Mouse (Mus musculus): Measurements from ENCODE around the gene Plekhh2. TPM values are rescaled to one million over a fixed set of nuclear protein-coding genes. Genes with fewer than 3 reads are reported as not detected.

The Plekhh2 gene
- total and polyA plus RNA-seq, 3 experiments: 0.04 TPM; not detected in 2

DNA sequence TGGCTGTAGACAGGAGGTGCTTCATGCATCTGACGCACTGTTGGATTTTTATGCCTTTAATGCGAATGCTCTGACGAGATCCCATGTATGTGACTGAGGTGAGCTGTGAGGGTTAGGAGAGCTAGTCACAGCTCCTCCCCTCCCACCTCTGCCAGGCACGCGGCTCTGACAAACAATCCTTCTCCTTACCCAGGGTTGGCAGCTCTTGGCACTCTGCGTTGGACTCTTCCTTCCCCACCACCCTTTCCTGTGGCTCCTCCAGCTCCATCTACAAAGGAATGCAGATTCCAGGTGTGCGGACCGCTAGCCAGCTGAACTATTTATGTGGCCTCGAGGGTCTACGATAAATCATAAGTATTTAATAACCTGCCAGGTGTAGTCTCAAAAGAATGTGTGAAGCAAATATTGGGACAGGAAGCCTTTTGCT, 84.3 kb downstream of the Plekhh2 start:
- Histone ChIP-seq H3K79me2 (ENCODE audit: control insufficient read depth, insufficient read depth, low read length, poor library complexity) (no peaks in the 10 kb centered on the region), H3K27ac (ENCODE audit: control insufficient read depth, low read depth, low read length) (no peak overlapping the region), H3K9ac (ENCODE audit: control insufficient read depth, low read depth, low read length, poor library complexity, severe bottlenecking) (no peak overlapping the region), H3K9me3 (replicated peaks; ENCODE audit: insufficient read depth, low read length) (no peaks in the 10 kb centered on the region), H3K36me3 (ENCODE audit: control insufficient read depth in 1 of 2, insufficient read depth in 2 of 2, low read length in 2 of 2) (no peaks in the 10 kb centered on the region), H3K4me1 (ENCODE audit: control insufficient read depth in 1 of 2, insufficient read depth in 2 of 2, low read length in 2 of 2) (no peaks in the 10 kb centered on the region), H3K27me3 (ENCODE audit: control insufficient read depth in 1 of 2, insufficient read depth in 2 of 2, low read length in 2 of 2) (no peaks in the 10 kb centered on the region; a peak in 3 of 4 replicates), H3K4me3 (ENCODE audit: control insufficient read depth in 1 of 2, insufficient read depth in 1 of 2, low read depth in 2 of 2, low read length in 2 of 2) (no peak overlapping the region)
- no peak for DNase-seq (ENCODE audit: low read depth, low spot score)
- TF ChIP-seq TCF12 (IDR thresholded peaks at IDR 0.05; ENCODE audit: low read depth, low read length): no peak

DNA sequence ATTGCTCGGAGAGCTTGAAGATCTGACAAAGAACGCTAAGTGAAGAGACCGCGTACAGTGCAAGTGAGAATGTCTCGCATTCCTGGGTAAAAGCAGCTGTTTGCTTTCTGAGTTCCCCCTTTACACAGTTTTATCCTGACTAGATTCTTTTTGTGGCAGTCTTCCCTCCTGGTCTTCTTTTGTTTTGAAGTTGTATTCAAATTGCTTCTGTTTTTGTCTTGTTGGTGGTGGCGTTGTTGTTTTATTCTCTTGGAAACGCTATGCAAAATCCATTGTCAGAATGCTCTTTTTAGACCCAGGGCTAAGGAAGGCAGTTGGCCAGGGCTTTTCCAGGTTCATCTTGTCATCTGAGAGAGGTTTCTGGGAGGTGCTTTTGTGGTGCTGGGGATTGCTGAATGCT, 84.8 kb downstream of the Plekhh2 start:
- Histone ChIP-seq H3K4me3 (ENCODE audit: control insufficient read depth in 1 of 2, insufficient read depth in 1 of 2, low read depth in 2 of 2, low read length in 2 of 2) (no peak overlapping the region), H3K9me3 (replicated peaks; ENCODE audit: insufficient read depth, low read length) (no peaks in the 10 kb centered on the region), H3K36me3 (ENCODE audit: control insufficient read depth in 1 of 2, insufficient read depth in 2 of 2, low read length in 2 of 2) (no peaks in the 10 kb centered on the region), H3K79me2 (ENCODE audit: control insufficient read depth, insufficient read depth, low read length, poor library complexity) (no peaks in the 10 kb centered on the region), H3K27me3 (ENCODE audit: control insufficient read depth in 1 of 2, insufficient read depth in 2 of 2, low read length in 2 of 2) (no peaks in the 10 kb centered on the region; a peak in 3 of 4 replicates), H3K27ac (ENCODE audit: control insufficient read depth, low read depth, low read length) (no peak overlapping the region), H3K9ac (ENCODE audit: control insufficient read depth, low read depth, low read length, poor library complexity, severe bottlenecking) (no peak overlapping the region), H3K4me1 (ENCODE audit: control insufficient read depth in 1 of 2, insufficient read depth in 2 of 2, low read length in 2 of 2) (no peaks in the 10 kb centered on the region)
- no peak for DNase-seq (ENCODE audit: low read depth, low spot score)
- TF ChIP-seq TBP (IDR thresholded peaks at IDR 0.05; ENCODE audit: low read depth, low read length): no peak
- TF ChIP-seq ZKSCAN1 (IDR thresholded peaks at IDR 0.05; ENCODE audit: low read depth, low read length): no peak
- no peak for TF ChIP-seq POLR2AphosphoS5 (IDR thresholded peaks at IDR 0.05; ENCODE audit: borderline replicate concordance, low read depth, low read length)
- no peak for TF ChIP-seq MAZ (IDR thresholded peaks at IDR 0.05; ENCODE audit: low read depth, low read length)
- TF ChIP-seq SMC3 (IDR thresholded peaks at IDR 0.05; ENCODE audit: low read depth, low read length): no peak
- TF ChIP-seq MYB (IDR thresholded peaks at IDR 0.05; ENCODE audit: low read depth, low read length): no peak
- no peak for TF ChIP-seq MYC (IDR thresholded peaks at IDR 0.05; ENCODE audit: low read depth, low read length)
- no peak for TF ChIP-seq MEF2A (IDR thresholded peaks at IDR 0.05; ENCODE audit: extremely low read depth, insufficient replicate concordance, low read depth, low read length, poor library complexity, severe bottlenecking)
- no peak for TF ChIP-seq USF1 (IDR thresholded peaks at IDR 0.05; ENCODE audit: low read depth, low read length)
- TF ChIP-seq NRF1 (IDR thresholded peaks at IDR 0.05; ENCODE audit: insufficient read depth, low read depth, low read length, poor library complexity, severe bottlenecking): no peak
- TF ChIP-seq SIN3A (IDR thresholded peaks at IDR 0.05; ENCODE audit: low read length): no peak
- no peak for TF ChIP-seq E2F4 (IDR thresholded peaks at IDR 0.05; ENCODE audit: borderline replicate concordance, low read depth, low read length)
- TF ChIP-seq RCOR1 (IDR thresholded peaks at IDR 0.05; ENCODE audit: low read depth, low read length): no peak
- TF ChIP-seq ELF1 (IDR thresholded peaks at IDR 0.05; ENCODE audit: low read depth, low read length): no peak

DNA sequence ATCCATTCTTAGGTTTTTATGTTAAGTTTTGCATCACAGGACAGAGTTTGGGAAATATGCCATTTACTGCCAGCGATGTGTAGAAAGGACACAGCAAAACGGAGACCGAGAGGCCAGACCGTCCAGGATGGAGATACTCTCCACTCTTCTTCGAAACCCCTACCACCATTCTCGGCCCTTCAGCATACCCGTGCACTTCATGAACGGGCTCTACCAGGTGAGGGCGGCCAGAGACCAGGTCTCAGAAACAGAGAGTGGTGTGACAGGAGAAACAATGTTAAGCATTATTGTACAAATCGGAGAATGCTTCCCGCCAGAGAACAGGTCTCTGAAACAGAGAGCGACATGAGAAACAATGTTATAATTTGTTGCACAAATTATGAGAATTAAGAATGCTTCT, 86.2 kb downstream of the Plekhh2 start:
- H3K4me1 ChIP-seq (ENCODE audit: control insufficient read depth in 1 of 2, insufficient read depth in 2 of 2, low read length in 2 of 2): no peaks in the 10 kb centered on the region
- TF ChIP-seq GATA1 (IDR thresholded peaks at IDR 0.05; ENCODE audit: low read depth, low read length) (no peak), ZMIZ1 (IDR thresholded peaks at IDR 0.05; ENCODE audit: low read depth, low read length) (no peak), MAX (IDR thresholded peaks at IDR 0.05; ENCODE audit: low read length) (no peak)
- no peaks in the 10 kb centered on the region for H3K9me3 ChIP-seq (replicated peaks; ENCODE audit: insufficient read depth, low read length)
- no peaks in the 10 kb centered on the region for H3K36me3 ChIP-seq (ENCODE audit: control insufficient read depth in 1 of 2, insufficient read depth in 2 of 2, low read length in 2 of 2)
- no peak for DNase-seq (ENCODE audit: low read depth, low spot score)
- H3K27ac ChIP-seq (ENCODE audit: control insufficient read depth, low read depth, low read length): no peak overlapping the region
- no peak overlapping the region for H3K9ac ChIP-seq (ENCODE audit: control insufficient read depth, low read depth, low read length, poor library complexity, severe bottlenecking)
- no peaks in the 10 kb centered on the region; a peak in 3 of 4 replicates for H3K27me3 ChIP-seq (ENCODE audit: control insufficient read depth in 1 of 2, insufficient read depth in 2 of 2, low read length in 2 of 2)
- H3K4me3 ChIP-seq (ENCODE audit: control insufficient read depth in 1 of 2, insufficient read depth in 1 of 2, low read depth in 2 of 2, low read length in 2 of 2): no peak overlapping the region
- no peaks in the 10 kb centered on the region for H3K79me2 ChIP-seq (ENCODE audit: control insufficient read depth, insufficient read depth, low read length, poor library complexity)

All from MEL (cell line).